Mouse (Mus musculus) hematopoietic stem cell, adult 5-6 weeks (primary cell): ENCODE data around the gene Mapk8ip1. TPM values are rescaled to one million over a fixed set of nuclear protein-coding genes. Genes with fewer than 3 reads are reported as not detected.

Source experiments
- total RNA-seq: library from RNA; stranded (forward); fragments of 172-1452, 232-1000 nt; gene quantifications from 2 replicates; pipeline ENCODE4 v1.2.3, GENCODE M21; 2017

Mapk8ip1 gene
- total RNA-seq, 1 experiment from 2014 or later: 0.05 TPM

Other genes starting within 250 kb of the Mapk8ip1 start
- 16.1 and 23.6 TPM in 2 replicates for gene Pex16, start 26.6 kb downstream of the Mapk8ip1 start, total RNA-seq
- gene Large2, start 26.4 kb downstream of the Mapk8ip1 start, total RNA-seq: 2.1 and 2.2 TPM in 2 replicates
- 1.6 and 8.8 TPM in 2 replicates for gene 1700029I15Rik, start 18.7 kb downstream of the Mapk8ip1 start, total RNA-seq
- 8.2 and 9.3 TPM in 2 replicates for gene Cry2, start 32.8 kb upstream of the Mapk8ip1 start, total RNA-seq
- gene Slc35c1, start 59.3 kb upstream of the Mapk8ip1 start, total RNA-seq: 14.7 and 16.3 TPM in 2 replicates
- gene Chst1, start 198.4 kb upstream of the Mapk8ip1 start, total RNA-seq: 0.20 TPM in 1 of 2 replicates, not detected in the other